Mouse (Mus musculus): ENCODE results near the gene Rasa3.
A peak's percentile ranks its signal among the peaks of the same experiment; 100 is the strongest.

Gene Rasa3

GRCm38 (mm10) chr8:13685674-13686314 is 8.4 kb upstream of the Rasa3 start:
- DNase-seq (ENCODE audit: low read depth): peak; percentile 78

- DNase-seq (ENCODE audit: low read depth): peak; percentile 71
Observed at GRCm38 (mm10) chr8:13684131-13684530, 6.7 kb upstream of the Rasa3 start.

- peak; percentile 31 for DNase-seq (ENCODE audit: low read depth)
Observed at GRCm38 (mm10) chr8:13678182-13678581, 779 bp upstream of the Rasa3 start.

GRCm38 (mm10) chr8:13676701-13677412 is 546 bp downstream of the Rasa3 start:
- peak; percentile 88 for DNase-seq (ENCODE audit: low read depth)

- peak; percentile 94 for DNase-seq (ENCODE audit: low read depth)
Observed at GRCm38 (mm10) chr8:13676302-13676700, 1.1 kb downstream of the Rasa3 start.

- no peak for DNase-seq (ENCODE audit: low read depth)
Observed at GRCm38 (mm10) chr8:13675524-13675923, 1.9 kb downstream of the Rasa3 start.

- no peak for DNase-seq (ENCODE audit: low read depth)
Observed at GRCm38 (mm10) chr8:13675121-13675520, 2.3 kb downstream of the Rasa3 start.

- DNase-seq (ENCODE audit: low read depth): peak; percentile 87
Observed at GRCm38 (mm10) chr8:13674294-13675010, 3.0 kb downstream of the Rasa3 start.

- peak; percentile 46 for DNase-seq (ENCODE audit: low read depth)
Observed at GRCm38 (mm10) chr8:13673215-13673614, 4.2 kb downstream of the Rasa3 start.

- peak; percentile 51 for DNase-seq (ENCODE audit: low read depth)
Observed at GRCm38 (mm10) chr8:13671246-13672003, 6.0 kb downstream of the Rasa3 start.

- no peak for DNase-seq (ENCODE audit: low read depth)
Observed at GRCm38 (mm10) chr8:13670011-13670471, 7.4 kb downstream of the Rasa3 start.

- no peak for DNase-seq (ENCODE audit: low read depth)
Observed at GRCm38 (mm10) chr8:13668367-13668766, 9.0 kb downstream of the Rasa3 start.

GRCm38 (mm10) chr8:13667917-13668316 is 9.5 kb downstream of the Rasa3 start:
- no peak for DNase-seq (ENCODE audit: low read depth)

- DNase-seq (ENCODE audit: low read depth): peak; percentile 51
Observed at GRCm38 (mm10) chr8:13665944-13666343, 11.5 kb downstream of the Rasa3 start.

- DNase-seq (ENCODE audit: low read depth): no peak
Observed at GRCm38 (mm10) chr8:13665538-13665937, 11.9 kb downstream of the Rasa3 start.

- DNase-seq (ENCODE audit: low read depth): no peak
Observed at GRCm38 (mm10) chr8:13664711-13665210, 12.6 kb downstream of the Rasa3 start.

- peak; percentile 22 for DNase-seq (ENCODE audit: low read depth)
Observed at GRCm38 (mm10) chr8:13660323-13660722, 17.1 kb downstream of the Rasa3 start.

- DNase-seq (ENCODE audit: low read depth): no peak
Observed at GRCm38 (mm10) chr8:13657479-13657878, 19.9 kb downstream of the Rasa3 start.

GRCm38 (mm10) chr8:13655033-13655351 is 22.4 kb downstream of the Rasa3 start:
- no peak for DNase-seq (ENCODE audit: low read depth)

GRCm38 (mm10) chr8:13654350-13655032 is 22.9 kb downstream of the Rasa3 start:
- no peak for DNase-seq (ENCODE audit: low read depth)

- peak; percentile 51 for DNase-seq (ENCODE audit: low read depth)
Observed at GRCm38 (mm10) chr8:13650541-13651191, 26.7 kb downstream of the Rasa3 start.

Measured in 416B (cell line).